Mouse (Mus musculus) erythroblast, embryonic 14.5 days (primary cell): Measurements from ENCODE around the gene Golgb1.

ENCODE experiments used
- GATA1 ChIP-seq: IDR thresholded peaks from 2 replicates; pipeline ENCODE4 v1.6.1; 2012; ENCODE audit warnings: low read length, inconsistent platforms, mixed read lengths
- TAL1 ChIP-seq: IDR thresholded peaks from 3 replicates; pipeline ENCODE4 v1.6.1; 2012; ENCODE audit warnings: low read length, inconsistent platforms, mixed read lengths

DNA sequence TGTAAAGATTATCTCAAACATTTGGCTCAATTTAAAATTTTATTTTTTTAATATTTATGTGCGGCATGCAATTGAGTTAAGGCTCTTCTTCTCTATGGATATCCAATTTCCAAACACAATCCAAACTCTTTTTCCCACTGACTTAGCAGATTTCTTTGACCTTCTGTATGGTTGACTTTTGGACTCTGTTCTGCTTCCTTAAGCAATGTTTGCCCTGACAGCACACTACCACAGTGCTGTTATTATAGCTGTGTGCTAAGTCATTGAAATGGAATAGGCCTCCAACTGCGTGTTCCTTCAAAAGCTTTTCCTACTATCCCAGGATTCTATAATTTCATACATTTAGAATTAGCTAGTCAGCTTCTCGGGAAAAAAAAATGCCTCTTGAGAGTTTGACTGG, 68.7 kb downstream of the Golgb1 start:
- no peak for TF ChIP-seq TAL1
- TF ChIP-seq GATA1 = no peak
